Mouse (Mus musculus) T-helper 2 cell (primary cell): ENCODE data around the gene Angptl6.

Source experiments
- in situ Hi-C: fragments of 300-600 bp; cut with MboI, MseI; formaldehyde crosslinking; loops from one replicate; pipeline ENCODE4 v1.15.1; 2025; ENCODE audit warnings: high pct_unique_total_duplicates

Angptl6 gene

DNA sequence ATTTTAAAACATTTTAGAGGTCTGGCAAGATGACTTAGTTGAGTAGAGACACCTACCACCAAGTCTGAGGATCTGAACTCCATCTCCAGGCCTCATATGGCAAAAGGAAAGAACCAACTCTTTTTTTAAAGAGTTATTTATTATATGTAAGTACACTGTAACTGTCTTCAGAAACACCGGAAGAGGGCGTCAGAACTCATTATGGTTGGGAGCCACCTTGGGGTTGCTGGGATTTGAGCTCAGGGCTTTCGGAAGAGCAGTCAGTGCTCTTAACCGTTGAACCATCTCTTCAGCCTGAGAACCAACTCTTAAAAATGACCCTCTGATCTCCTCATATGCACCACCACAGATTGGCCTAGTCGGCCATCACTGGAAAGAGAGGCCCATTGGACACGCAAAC is 7.7 kb upstream of the Angptl6 start:
- in situ Hi-C loops = no loop called here

GRCm38 (mm10) chr9:20886563-20886962 is 7.0 kb upstream of the Angptl6 start:
- in situ Hi-C loops = no loop called here

- in situ Hi-C loops = loop anchor here (10.0 kb wide), 1 partner anchor 64 kb away; the partner anchor contains the start of genes Col5a3 and Rdh8
Observed at GRCm38 (mm10) chr9:20878710-20879065, 839 bp downstream of the Angptl6 start.

DNA sequence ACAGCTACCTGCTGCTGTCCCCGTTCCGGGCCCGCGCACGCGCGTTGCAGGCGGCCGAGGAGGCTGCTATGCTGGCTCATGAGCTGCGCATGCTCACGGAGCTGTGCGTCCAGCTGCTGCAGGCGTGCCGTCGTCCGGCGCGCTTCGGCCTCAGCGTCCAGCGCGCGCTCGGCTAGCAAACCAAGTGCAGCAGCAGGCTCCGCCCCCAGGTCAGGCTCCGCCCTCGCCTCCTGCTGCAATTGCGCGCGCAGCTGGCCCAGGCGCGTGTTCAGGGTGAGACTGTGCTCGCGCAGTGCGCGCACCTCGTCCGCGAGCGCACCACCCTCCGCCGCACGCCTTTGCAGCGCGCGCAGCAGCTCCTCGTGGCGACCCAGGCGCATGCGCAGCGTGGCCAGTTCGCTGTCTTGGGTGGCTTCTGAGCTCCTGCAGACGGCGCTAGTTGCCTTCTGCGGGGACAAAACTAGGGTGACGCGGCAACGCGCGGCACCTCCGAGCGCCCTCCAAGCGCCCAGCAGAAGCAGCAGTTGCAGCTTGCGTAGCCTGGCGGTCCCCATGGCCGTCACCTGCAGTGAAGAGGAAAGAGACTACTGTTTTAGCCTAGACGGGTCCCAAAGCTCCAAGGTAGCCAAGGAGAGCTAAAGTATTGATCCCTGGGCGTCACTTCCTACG is 1.4 kb downstream of the Angptl6 start:
- in situ Hi-C loops = loop anchor here (10.0 kb wide), 1 partner anchor 63 kb away; the partner anchor contains the start of genes Col5a3 and Rdh8

GRCm38 (mm10) chr9:20877118-20878040 is 2.1 kb downstream of the Angptl6 start:
- in situ Hi-C loops = loop anchor here (10.0 kb wide), 1 partner anchor 63 kb away; the partner anchor contains the start of genes Col5a3 and Rdh8

- in situ Hi-C loops = loop anchor here (10.0 kb wide), 1 partner anchor 62 kb away; the partner anchor contains the start of genes Col5a3 and Rdh8
Observed at GRCm38 (mm10) chr9:20876318-20877117, 3.0 kb downstream of the Angptl6 start.

- in situ Hi-C loops = loop anchor here (10.0 kb wide), 1 partner anchor 60 kb away; the partner anchor contains the start of genes Col5a3 and Rdh8
Observed at GRCm38 (mm10) chr9:20875021-20875790, 4.3 kb downstream of the Angptl6 start.

DNA sequence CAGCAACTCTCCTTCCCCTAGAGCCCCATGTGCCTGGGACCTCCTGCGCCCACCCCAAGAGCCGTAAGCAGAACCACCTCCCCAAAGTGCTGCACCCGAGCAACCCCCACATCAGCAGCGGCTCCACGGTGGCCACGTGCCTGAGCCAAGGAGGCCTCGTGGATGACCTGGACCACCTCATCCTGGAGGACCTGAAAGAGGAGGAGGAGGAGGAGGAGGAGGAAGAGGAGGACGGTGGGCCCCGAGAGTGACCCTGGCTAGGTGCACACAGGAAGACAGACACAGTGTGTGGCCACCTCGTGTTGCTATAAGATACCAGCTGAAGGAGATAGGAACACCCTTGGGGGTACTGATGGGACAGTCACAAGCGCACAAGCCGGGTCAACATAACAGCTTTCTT is 6.0 kb downstream of the Angptl6 start:
- in situ Hi-C loops = loop anchor here (10.0 kb wide), 1 partner anchor 59 kb away; the partner anchor contains the start of genes Col5a3 and Rdh8

DNA sequence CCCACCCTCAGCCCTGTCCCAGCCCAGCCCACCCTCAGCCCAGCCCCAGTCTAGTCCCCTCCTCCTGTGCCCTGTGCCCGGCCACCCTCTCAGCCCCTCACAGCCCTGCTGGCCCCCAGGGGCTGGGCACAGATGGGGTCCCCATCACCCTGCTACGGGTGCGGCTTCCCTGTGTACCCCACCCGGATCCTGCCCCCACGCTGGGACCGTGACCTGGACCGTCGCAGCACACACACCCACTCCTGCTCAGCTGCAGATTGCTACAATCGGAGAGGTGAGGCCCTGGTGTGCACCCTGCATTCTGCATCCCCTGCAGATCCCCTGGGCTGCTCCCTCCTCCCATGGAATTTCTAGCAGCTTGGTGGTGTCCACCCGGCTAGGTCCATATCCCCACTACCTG is 6.5 kb downstream of the Angptl6 start:
- in situ Hi-C loops = loop anchor here (10.0 kb wide), 1 partner anchor 58 kb away; the partner anchor contains the start of genes Col5a3 and Rdh8

GRCm38 (mm10) chr9:20870211-20871173 is 9.0 kb downstream of the Angptl6 start:
- in situ Hi-C loops = loop anchor here (10.0 kb wide), 1 partner anchor 56 kb away; the partner anchor contains the start of genes Col5a3 and Rdh8

DNA sequence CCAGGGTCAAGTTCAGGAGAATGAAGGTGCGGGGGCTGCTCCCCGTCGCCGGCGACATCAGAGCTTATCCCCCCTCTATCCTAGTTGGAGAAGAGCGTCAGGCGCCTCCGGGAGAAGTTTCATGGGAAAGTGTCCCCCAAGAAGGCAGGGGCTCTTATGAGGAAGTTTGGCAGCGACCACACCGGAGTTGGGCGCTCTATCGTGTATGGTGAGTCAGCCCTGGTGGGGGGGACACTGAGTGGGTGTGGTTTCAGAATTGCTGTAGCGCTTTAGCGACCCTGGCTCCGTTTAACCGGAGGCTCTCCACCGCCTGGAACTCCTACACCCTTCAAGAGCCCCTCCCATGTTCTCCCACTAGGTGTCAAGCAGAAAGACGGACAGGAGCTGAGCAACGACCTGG is 10.3 kb downstream of the Angptl6 start:
- in situ Hi-C loops = no loop called here

DNA sequence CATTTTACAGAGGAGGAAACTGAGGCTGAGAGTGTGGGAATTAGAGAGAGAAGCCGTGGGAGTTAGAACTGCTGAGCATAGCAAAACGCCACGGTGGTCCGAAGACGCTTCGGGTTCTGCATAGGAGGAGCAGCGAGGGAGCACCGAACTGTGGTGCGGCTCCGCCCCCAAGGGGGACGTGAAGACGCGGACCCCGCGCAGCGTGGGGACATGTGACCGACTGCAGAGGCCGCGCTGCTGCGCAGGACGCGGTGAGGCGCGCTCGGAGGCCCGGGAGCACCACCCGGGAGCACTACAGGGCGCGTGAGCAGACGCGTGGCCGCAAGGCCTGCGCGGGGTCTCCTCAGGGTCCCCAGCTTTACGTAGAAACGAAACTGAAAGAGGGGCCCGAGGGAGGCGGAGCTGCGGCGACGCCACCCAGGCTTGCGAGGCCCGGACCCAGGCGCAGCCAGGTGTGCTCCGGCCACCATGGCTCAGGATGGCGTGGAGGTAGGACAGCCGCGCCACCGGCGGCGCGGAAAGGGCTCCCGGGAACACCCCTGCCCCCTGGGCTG is 11.0 kb downstream of the Angptl6 start, which contains the start of gene A230050P20Rik:
Gene A230050P20Rik, plus strand, starts transcription at position 195 of the 554 bp plus-strand sequence.
- in situ Hi-C loops = no loop called here

DNA sequence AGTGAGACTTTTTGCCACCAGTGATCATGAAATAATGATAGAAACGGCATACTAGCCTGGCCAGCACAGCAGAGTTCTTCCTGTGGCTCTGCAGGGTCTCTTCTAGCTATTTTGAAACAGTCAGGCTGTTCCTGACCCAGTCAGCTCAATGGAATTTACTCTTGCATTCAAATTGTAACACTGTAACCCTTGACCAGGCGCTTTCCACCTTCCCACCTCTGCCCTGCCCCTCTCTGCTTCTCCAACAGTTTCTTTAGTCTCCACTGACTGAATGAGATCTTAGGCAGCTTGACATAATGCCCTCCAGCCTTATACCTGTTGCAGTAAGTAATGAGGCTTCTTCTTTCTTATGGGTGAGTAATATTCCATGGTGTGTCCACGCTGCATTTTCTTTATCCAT is 12.6 kb downstream of the Angptl6 start:
- in situ Hi-C loops = no loop called here

DNA sequence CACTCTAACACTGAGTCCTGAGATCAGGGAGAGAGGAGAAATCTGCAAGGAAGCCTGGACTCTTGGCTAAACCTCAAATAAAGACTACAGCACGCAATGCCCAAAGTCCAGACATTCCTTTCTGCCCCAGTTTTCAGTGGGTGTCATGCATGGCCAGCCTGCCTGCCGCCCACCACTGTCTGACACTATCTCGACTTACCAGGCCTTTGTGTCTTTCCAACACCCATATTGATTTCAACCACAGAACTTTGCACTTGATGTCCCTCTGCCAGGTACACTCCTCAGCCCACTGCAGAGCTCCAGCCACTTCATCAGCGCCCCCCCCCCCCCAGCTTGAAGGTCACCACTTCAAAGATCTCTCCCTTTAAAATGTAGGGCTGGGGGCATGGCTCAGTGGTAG is 17.3 kb downstream of the Angptl6 start:
- in situ Hi-C loops = no loop called here

DNA sequence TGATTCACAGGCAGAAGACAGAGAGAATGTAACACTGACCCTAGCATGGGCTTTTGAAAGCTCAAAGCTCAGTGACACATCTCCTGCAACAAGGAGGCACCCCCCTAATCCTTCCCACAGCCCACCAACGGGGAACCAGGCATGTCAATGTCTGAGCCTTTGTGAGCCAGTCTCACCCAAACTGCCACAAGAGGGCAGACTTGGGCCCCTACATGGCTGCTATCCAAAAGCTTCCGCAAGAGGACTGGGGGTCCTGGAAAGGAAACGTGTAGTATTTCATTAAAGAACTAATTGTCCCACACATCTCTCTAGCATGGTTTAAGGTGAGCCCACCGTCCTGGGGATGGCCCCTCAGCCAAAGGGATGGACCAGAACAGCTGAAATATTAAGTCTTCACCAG is 17.7 kb downstream of the Angptl6 start:
- in situ Hi-C loops = no loop called here

- in situ Hi-C loops = no loop called here
Observed at GRCm38 (mm10) chr9:20859926-20860325, 19.6 kb downstream of the Angptl6 start.

- in situ Hi-C loops = no loop called here
Observed at GRCm38 (mm10) chr9:20857131-20857530, 22.4 kb downstream of the Angptl6 start.

DNA sequence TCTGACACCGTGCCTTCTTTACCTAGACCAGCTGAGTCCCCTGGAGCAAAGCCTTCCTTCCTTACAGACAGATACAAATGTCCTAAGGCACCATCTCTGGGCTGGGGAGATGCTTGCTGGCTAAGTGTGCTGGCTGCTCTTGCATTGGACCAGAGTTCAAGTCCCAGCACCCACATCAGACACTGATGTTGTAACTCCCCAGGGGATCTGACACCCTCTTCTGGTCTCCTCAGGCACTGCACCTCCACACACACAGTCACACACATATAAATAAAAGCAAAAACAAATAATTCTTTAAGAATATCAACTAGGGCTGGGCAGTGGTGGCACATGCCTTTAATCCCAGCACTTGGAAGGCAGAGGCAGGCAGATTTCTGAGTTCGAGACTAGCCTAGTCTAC is 29.3 kb downstream of the Angptl6 start:
- in situ Hi-C loops = no loop called here

GRCm38 (mm10) chr9:20842670-20843069 is 36.9 kb downstream of the Angptl6 start:
- in situ Hi-C loops = loop anchor here (5.0 kb wide), 1 partner anchor 100 kb away; no protein-coding TSS in a partner anchor
